ENCODE assay signal across 8 mouse cellular contexts in genomic region chrX:159371831-159372752, GRCm38 (mm10). TPM values are rescaled to one million over a fixed set of nuclear protein-coding genes. Genes with fewer than 3 reads are reported as not detected.
DNase-seq lines count a peak whose midpoint lies in the region; ATAC-seq and TF ChIP-seq lines count a peak whose summit lies in the region.

Eif1ax (plus strand) TSS chrX:159372178.

- H3K9ac ChIP-seq in heart, embryonic 15.5 days = peak within 1 kb of the TSS; percentile 78
- H3K9ac ChIP-seq in liver, embryonic 14.5 days (replicated peaks) = peak within 1 kb of the TSS; percentile 87
- H3K9ac ChIP-seq in neural tube, embryonic 11.5 days (ENCODE audit: low read length) = peak within 1 kb of the TSS; percentile 73
- H3K9ac ChIP-seq in stomach, postnatal 0 days (ENCODE audit: low read length) = peak within 1 kb of the TSS; percentile 67

- H3K27ac ChIP-seq in forebrain, embryonic 10.5 days = peak within 1 kb of the TSS; percentile 92
- peak within 1 kb of the TSS; percentile 84 for H3K27ac ChIP-seq in heart, embryonic 15.5 days
- H3K27ac ChIP-seq in liver, embryonic 14.5 days = peak within 1 kb of the TSS; percentile 55
- H3K27ac ChIP-seq in neural tube, embryonic 11.5 days (ENCODE audit: low read depth, low read length) = 0 out of 2 replicates have a peak within 1 kb of the TSS, but pooled peaks have one; percentile 44
- H3K27ac ChIP-seq in stomach, postnatal 0 days (replicated peaks) = peak within 1 kb of the TSS; percentile 84

- peak; percentile 89 for ATAC-seq in CD4-positive, CD25-positive, alpha-beta regulatory T cell, adult 4 months
- peak; percentile 98 for ATAC-seq in heart, embryonic 15.5 days (replicated peaks; ENCODE audit: insufficient number of reproducible peaks, insufficient read depth, low FRiP score, low read depth)
- peak; percentile 99 for ATAC-seq in liver, embryonic 14.5 days (ENCODE audit: insufficient read depth)
- peak; percentile 97 for ATAC-seq in neural tube, embryonic 11.5 days (ENCODE audit: insufficient read depth, low FRiP score, low TSS enrichment)
- ATAC-seq in stomach, postnatal 0 days (ENCODE audit: low FRiP score, low TSS enrichment) = peak; percentile 99

- peaks cover 24% of the 10 kb centered on the region for H3K36me3 ChIP-seq in forebrain, embryonic 10.5 days (replicated peaks)
- H3K36me3 ChIP-seq in heart, embryonic 15.5 days = no peaks in the 10 kb centered on the region
- no peaks in the 10 kb centered on the region; the same call in 1 of the 2 replicates for H3K36me3 ChIP-seq in liver, embryonic 14.5 days (replicated peaks; ENCODE audit: control insufficient read depth, insufficient read depth, low read depth)
- H3K36me3 ChIP-seq in neural tube, embryonic 11.5 days (ENCODE audit: control insufficient read depth, insufficient read depth, low read length) = no peaks in the 10 kb centered on the region
- no peaks in the 10 kb centered on the region for H3K36me3 ChIP-seq in stomach, postnatal 0 days (ENCODE audit: control insufficient read depth, insufficient read depth, low read length)

- peak; percentile 40 for TF ChIP-seq CTCF in liver, embryonic 14.5 days (IDR thresholded peaks at IDR 0.05; ENCODE audit: low read depth)
- peak; percentile 21; the same call in 1 of the 2 replicates for TF ChIP-seq CTCF in stomach, postnatal 0 days (IDR thresholded peaks at IDR 0.05; ENCODE audit: low read depth)

- DNase-seq in c-Kit-negative CD71-positive TER-119-positive erythroid progenitor cells, embryonic 14.5 days (ENCODE audit: low read depth, low spot score) = peak; percentile 69
- peak; percentile 60 for DNase-seq in forebrain, embryonic 10.5 days (ENCODE audit: extremely low spot score, low spot score)
- peak; percentile 79 to 92 for DNase-seq in kidney, postnatal 25 days
- peak; percentile 73 to 81 (median 75) for DNase-seq in liver, embryonic 14.5 days (ENCODE audit: low read depth in 3 of 3, low spot score in 3 of 3)
- peak; percentile 75 for DNase-seq in neural tube, embryonic 11.5 days (ENCODE audit: low spot score)
- peak; percentile 81 for DNase-seq in stomach, postnatal 0 days (ENCODE audit: low spot score)

- H3K9me3 ChIP-seq in forebrain, embryonic 10.5 days = no peaks in the 10 kb centered on the region
- H3K9me3 ChIP-seq in heart, embryonic 15.5 days (replicated peaks) = no peaks in the 10 kb centered on the region
- H3K9me3 ChIP-seq in liver, embryonic 14.5 days (ENCODE audit: control insufficient read depth, low read length) = no peaks in the 10 kb centered on the region
- H3K9me3 ChIP-seq in neural tube, embryonic 11.5 days (ENCODE audit: control insufficient read depth, low read length) = no peaks in the 10 kb centered on the region
- H3K9me3 ChIP-seq in stomach, postnatal 0 days (ENCODE audit: control insufficient read depth, low read length) = no peaks in the 10 kb centered on the region

- H3K4me3 ChIP-seq in forebrain, embryonic 10.5 days = peak within 1 kb of the TSS; percentile 69
- peak within 1 kb of the TSS; percentile 78 for H3K4me3 ChIP-seq in heart, embryonic 15.5 days
- H3K4me3 ChIP-seq in liver, embryonic 14.5 days (ENCODE audit: insufficient read depth in 1 of 2, low read depth in 2 of 2, low read length in 2 of 2) = peak within 1 kb of the TSS; percentile 90 to 97
- H3K4me3 ChIP-seq in neural tube, embryonic 11.5 days (ENCODE audit: low read depth, low read length) = peak within 1 kb of the TSS; percentile 64
- H3K4me3 ChIP-seq in stomach, postnatal 0 days (ENCODE audit: low read depth, low read length) = peak within 1 kb of the TSS; percentile 73

- H3K4me1 ChIP-seq in forebrain, embryonic 10.5 days = peaks cover 6% of the 10 kb centered on the region; the same call in 1 of the 2 replicates
- peaks cover 2% of the 10 kb centered on the region; the same call in 1 of the 2 replicates for H3K4me1 ChIP-seq in heart, embryonic 15.5 days (replicated peaks)
- peaks cover 4 to 13% of the 10 kb centered on the region in 2 experiments; a peak in 3 of 4 replicates for H3K4me1 ChIP-seq in liver, embryonic 14.5 days (replicated peaks; ENCODE audit: control insufficient read depth in 2 of 2, insufficient read depth in 2 of 2, low read length in 1 of 2)
- H3K4me1 ChIP-seq in neural tube, embryonic 11.5 days (ENCODE audit: control insufficient read depth, insufficient read depth, low read length) = no peaks in the 10 kb centered on the region
- no peaks in the 10 kb centered on the region for H3K4me1 ChIP-seq in stomach, postnatal 0 days (replicated peaks; ENCODE audit: control insufficient read depth, insufficient read depth)

- 22% methylated on average over 46 of the region's 76 CpGs for WGBS in forebrain, embryonic 10.5 days
- 17% methylated on average over 46 of the region's 76 CpGs for WGBS in heart, embryonic 15.5 days
- 17% methylated on average over 58 of the region's 76 CpGs for WGBS in liver, embryonic 14.5 days (ENCODE audit: insufficient replicate concordance)
- WGBS in neural tube, embryonic 11.5 days = 16% methylated on average over 47 of the region's 76 CpGs
- 14% methylated on average over 29 of the region's 76 CpGs for WGBS in stomach, postnatal 0 days

- peak within 1 kb of the TSS; percentile 59 for H3K4me2 ChIP-seq in heart, embryonic 15.5 days
- peak within 1 kb of the TSS; percentile 73 for H3K4me2 ChIP-seq in liver, embryonic 14.5 days (ENCODE audit: low read depth)
- peak within 1 kb of the TSS; percentile 41 for H3K4me2 ChIP-seq in neural tube, embryonic 11.5 days (ENCODE audit: low read depth)
- peak within 1 kb of the TSS; percentile 50 for H3K4me2 ChIP-seq in stomach, postnatal 0 days (replicated peaks; ENCODE audit: low read depth)

- no peak for TF ChIP-seq EP300 in liver, embryonic 14.5 days (IDR thresholded peaks at IDR 0.05; ENCODE audit: low read depth)
- no peak for TF ChIP-seq EP300 in stomach, postnatal 0 days (optimal IDR thresholded peaks at IDR 0.05)

- H3K27me3 ChIP-seq in forebrain, embryonic 10.5 days (ENCODE audit: poor library complexity, severe bottlenecking) = peaks cover 23% of the 10 kb centered on the region
- no peaks in the 10 kb centered on the region for H3K27me3 ChIP-seq in heart, embryonic 15.5 days
- H3K27me3 ChIP-seq in liver, embryonic 14.5 days (ENCODE audit: control insufficient read depth, insufficient read depth, low read length) = no peaks in the 10 kb centered on the region
- no peaks in the 10 kb centered on the region for H3K27me3 ChIP-seq in neural tube, embryonic 11.5 days (ENCODE audit: control insufficient read depth, insufficient read depth, low read length)
- no peaks in the 10 kb centered on the region for H3K27me3 ChIP-seq in stomach, postnatal 0 days (ENCODE audit: control insufficient read depth, insufficient read depth, low read length)

RNA-seq across cellular contexts. Expression of gene Eif1ax, which starts in this region (rescaled TPM):
- polyA plus RNA-seq in CD4-positive, CD25-positive, alpha-beta regulatory T cell, adult 4 months (2017; shearing (Covaris generic)) = 10 to 100 TPM; 49.3 to 77.1 TPM
- 178 and 189 TPM in 2 replicates for polyA plus RNA-seq in forebrain, embryonic 10.5 days (2016; fragmentation: Nextera tagmentation; extraction: Ambion mirVana)
- 87.9 and 99.8 TPM in 2 replicates for polyA plus RNA-seq in heart, embryonic 15.5 days (2015; fragmentation: Nextera tagmentation; extraction: Ambion mirVana)
- polyA plus RNA-seq in liver, embryonic 14.5 days (2012; rRNA removed) = 6.4 and 66.9 TPM in 2 replicates
- polyA plus RNA-seq in liver, embryonic 14.5 days (2014; fragmentation: Nextera tagmentation; extraction: Ambion mirVana) = 74.5 and 75.5 TPM in 2 replicates
- polyA plus RNA-seq in neural tube, embryonic 11.5 days (2014; fragmentation: Nextera tagmentation; extraction: Ambion mirVana) = 138 and 144 TPM in 2 replicates
- polyA plus RNA-seq in stomach, postnatal 0 days (2015; fragmentation: Nextera tagmentation; extraction: Ambion mirVana) = 78.5 and 83.2 TPM in 2 replicates

Comparison
In these comparisons a context has a peak if more than half of its experiments do, and no peak if none do; other contexts are left out.
1. Peak in every context shown above with its lines: DNase-seq, ATAC-seq, H3K4me3 ChIP-seq and H3K27ac ChIP-seq.